Mouse (Mus musculus): Measurements from ENCODE around the gene Hddc2. TPM values are rescaled to one million over a fixed set of nuclear protein-coding genes. Genes with fewer than 3 reads are reported as not detected.

The Hddc2 gene
- polyA plus RNA-seq (2014; fragmentation: Nextera tagmentation; extraction: Ambion mirVana): 61.7 and 70.4 TPM in 2 replicates

DNA sequence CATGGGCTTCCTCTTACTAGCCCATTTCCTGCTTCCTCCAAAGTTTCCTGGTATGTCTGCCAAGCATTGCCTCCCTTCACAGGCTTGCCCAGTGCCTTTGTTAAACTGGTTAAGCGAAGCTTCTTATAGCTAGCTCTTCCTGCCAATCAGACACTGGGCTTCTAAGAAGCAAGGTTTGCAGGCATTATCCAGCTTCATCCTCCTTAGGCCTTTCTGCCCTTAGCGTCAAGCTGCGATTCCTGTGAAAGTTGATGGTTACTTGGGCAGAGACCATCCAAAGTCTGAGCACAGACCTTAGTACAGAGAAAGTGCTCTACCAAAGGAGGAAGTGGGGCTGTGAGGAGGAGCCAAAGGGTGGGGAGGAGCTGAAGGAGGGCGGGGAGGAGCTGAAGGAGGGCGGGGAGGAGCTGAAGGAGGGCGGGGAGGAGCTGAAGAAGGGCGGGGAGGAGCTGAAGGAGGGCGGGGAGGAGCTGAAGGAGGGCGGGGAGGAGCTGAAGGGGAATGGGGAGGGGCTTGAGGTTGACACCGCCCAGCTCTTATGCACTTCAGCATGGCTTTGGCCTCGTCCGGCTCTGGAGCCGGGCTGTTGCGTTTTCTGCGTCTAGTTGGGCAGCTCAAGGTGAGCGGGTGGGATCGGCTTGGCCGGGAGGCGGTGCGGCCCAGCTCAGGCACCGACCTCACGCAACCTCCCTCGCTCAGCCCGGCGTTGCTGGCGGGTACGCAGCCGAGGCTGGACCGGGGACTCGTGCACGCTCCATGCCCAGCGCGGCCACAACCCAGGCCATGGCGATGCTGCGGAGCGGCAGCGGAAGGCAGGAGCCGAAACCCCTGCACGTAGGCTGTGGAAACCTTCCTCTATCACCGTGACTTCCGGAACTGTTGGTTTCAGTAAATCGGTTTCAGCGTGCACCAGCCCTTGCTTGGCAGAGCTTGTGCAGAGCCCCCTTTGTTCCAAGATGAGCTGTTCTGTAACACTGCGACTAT, at the start of gene Hddc2:
Gene Hddc2, plus strand, starts transcription at position 519 of the 984 bp plus-strand sequence.
- DNase-seq (ENCODE audit: low spot score) (peak; percentile 86), ATAC-seq (ENCODE audit: low FRiP score) (peak; percentile 96)
- Histone ChIP-seq H3K4me1 (replicated peaks; ENCODE audit: control insufficient read depth, insufficient read depth, low read length) (0 out of 2 replicates have a peak, but pooled peaks cover 3% of the 10 kb centered on the region), H3K4me3 (ENCODE audit: low read depth, low read length) (peak within 1 kb of the TSS; percentile 65), H3K27me3 (ENCODE audit: control insufficient read depth, insufficient read depth, low read length) (no peaks in the 10 kb centered on the region), H3K4me2 (replicated peaks; ENCODE audit: low read depth, low read length) (peak within 1 kb of the TSS; percentile 65), H3K9me3 (ENCODE audit: control insufficient read depth, low read length) (no peaks in the 10 kb centered on the region), H3K36me3 (ENCODE audit: control insufficient read depth, insufficient read depth, low read length) (no peaks in the 10 kb centered on the region), H3K27ac (ENCODE audit: low read depth, low read length) (peak within 1 kb of the TSS; percentile 72), H3K9ac (ENCODE audit: low read depth, low read length) (peak within 1 kb of the TSS; percentile 76)
- WGBS: 4% methylated on average over 41 of the region's 44 CpGs

DNA sequence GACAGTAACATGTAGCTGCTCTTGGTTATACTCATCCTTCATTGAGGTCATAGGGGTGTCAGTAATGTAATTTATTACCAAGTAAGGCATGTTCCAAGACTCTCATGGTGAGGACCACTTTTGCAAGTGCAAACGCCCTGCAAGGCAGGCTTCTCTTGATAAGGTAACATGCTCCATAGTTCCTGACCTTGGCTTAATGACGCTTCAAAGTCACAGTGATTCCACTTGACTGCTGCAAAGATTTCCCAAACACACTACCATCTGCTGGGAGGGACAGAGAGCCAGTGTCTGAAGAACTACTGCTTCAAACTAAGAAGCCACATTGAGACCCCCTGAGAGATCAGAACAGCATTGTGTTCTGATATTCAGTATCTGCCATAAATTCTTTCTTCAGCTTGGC, 40.4 kb upstream of the Hddc2 start:
- no peaks in the 10 kb centered on the region for H3K36me3 ChIP-seq (ENCODE audit: control insufficient read depth, insufficient read depth, low read length)
- no peaks in the 10 kb centered on the region for H3K27me3 ChIP-seq (ENCODE audit: control insufficient read depth, insufficient read depth, low read length)
- no peaks in the 10 kb centered on the region for H3K4me1 ChIP-seq (replicated peaks; ENCODE audit: control insufficient read depth, insufficient read depth, low read length)
- no peak overlapping the region for H3K9ac ChIP-seq (ENCODE audit: low read depth, low read length)
- no peak overlapping the region for H3K4me3 ChIP-seq (ENCODE audit: low read depth, low read length)
- H3K4me2 ChIP-seq (replicated peaks; ENCODE audit: low read depth, low read length): no peak overlapping the region
- H3K9me3 ChIP-seq (ENCODE audit: control insufficient read depth, low read length): no peaks in the 10 kb centered on the region
- WGBS: 76% methylated on average over 2 of the region's 2 CpGs
- ATAC-seq (ENCODE audit: low FRiP score) (no peak), DNase-seq (ENCODE audit: low spot score) (no peak)
- H3K27ac ChIP-seq (ENCODE audit: low read depth, low read length): no peak overlapping the region

DNA sequence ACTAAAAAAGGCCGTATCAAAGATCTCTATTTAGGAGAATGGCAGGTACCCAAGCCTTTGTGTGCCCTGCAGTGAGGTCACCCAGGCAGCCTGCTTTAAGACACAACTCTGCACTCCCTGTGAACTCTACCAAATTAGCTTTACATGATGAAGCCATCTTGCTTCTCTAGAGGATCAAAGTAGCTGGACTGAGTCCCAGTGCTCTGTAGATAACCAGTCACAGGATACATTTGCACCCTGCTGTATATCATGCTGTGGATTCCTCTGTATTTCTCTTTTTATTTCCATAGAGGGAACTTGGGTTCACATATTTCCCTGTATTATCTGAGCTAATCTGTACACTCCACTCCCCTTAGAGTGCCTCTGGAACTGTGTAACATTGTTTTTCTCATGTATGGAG, 40.0 kb upstream of the Hddc2 start:
- no peak overlapping the region for H3K4me3 ChIP-seq (ENCODE audit: low read depth, low read length)
- ATAC-seq (ENCODE audit: low FRiP score) (no peak), DNase-seq (ENCODE audit: low spot score) (no peak)
- H3K9me3 ChIP-seq (ENCODE audit: control insufficient read depth, low read length): no peaks in the 10 kb centered on the region
- no peaks in the 10 kb centered on the region for H3K36me3 ChIP-seq (ENCODE audit: control insufficient read depth, insufficient read depth, low read length)
- no peak overlapping the region for H3K27ac ChIP-seq (ENCODE audit: low read depth, low read length)
- H3K4me1 ChIP-seq (replicated peaks; ENCODE audit: control insufficient read depth, insufficient read depth, low read length): no peaks in the 10 kb centered on the region
- H3K4me2 ChIP-seq (replicated peaks; ENCODE audit: low read depth, low read length): no peak overlapping the region
- H3K9ac ChIP-seq (ENCODE audit: low read depth, low read length): no peak overlapping the region
- 71% methylated on average over 1 of the region's 1 CpGs for WGBS
- H3K27me3 ChIP-seq (ENCODE audit: control insufficient read depth, insufficient read depth, low read length): no peaks in the 10 kb centered on the region

- H3K9me3 ChIP-seq (ENCODE audit: control insufficient read depth, low read length): no peaks in the 10 kb centered on the region
- no peaks in the 10 kb centered on the region for H3K4me1 ChIP-seq (replicated peaks; ENCODE audit: control insufficient read depth, insufficient read depth, low read length)
- H3K36me3 ChIP-seq (ENCODE audit: control insufficient read depth, insufficient read depth, low read length): no peaks in the 10 kb centered on the region
- no peak overlapping the region for H3K27ac ChIP-seq (ENCODE audit: low read depth, low read length)
- H3K27me3 ChIP-seq (ENCODE audit: control insufficient read depth, insufficient read depth, low read length): no peaks in the 10 kb centered on the region
- H3K4me3 ChIP-seq (ENCODE audit: low read depth, low read length): no peak overlapping the region
- ATAC-seq (ENCODE audit: low FRiP score): no peak
- no peak overlapping the region for H3K9ac ChIP-seq (ENCODE audit: low read depth, low read length)
- no peak for DNase-seq (ENCODE audit: low spot score)
- H3K4me2 ChIP-seq (replicated peaks; ENCODE audit: low read depth, low read length): no peak overlapping the region
These were observed 25.4 kb upstream of the Hddc2 start for GRCm38 (mm10) chr10:31287787-31288186.

GRCm38 (mm10) chr10:31288697-31289390, 24.3 kb upstream of the Hddc2 start:
- H3K4me2 ChIP-seq (replicated peaks; ENCODE audit: low read depth, low read length): no peak overlapping the region
- no peaks in the 10 kb centered on the region for H3K27me3 ChIP-seq (ENCODE audit: control insufficient read depth, insufficient read depth, low read length)
- DNase-seq (ENCODE audit: low spot score) (no peak), ATAC-seq (ENCODE audit: low FRiP score) (no peak)
- H3K9ac ChIP-seq (ENCODE audit: low read depth, low read length): no peak overlapping the region
- no peaks in the 10 kb centered on the region for H3K9me3 ChIP-seq (ENCODE audit: control insufficient read depth, low read length)
- no peaks in the 10 kb centered on the region for H3K4me1 ChIP-seq (replicated peaks; ENCODE audit: control insufficient read depth, insufficient read depth, low read length)
- H3K36me3 ChIP-seq (ENCODE audit: control insufficient read depth, insufficient read depth, low read length): no peaks in the 10 kb centered on the region
- H3K27ac ChIP-seq (ENCODE audit: low read depth, low read length): no peak overlapping the region
- no peak overlapping the region for H3K4me3 ChIP-seq (ENCODE audit: low read depth, low read length)
- WGBS: 87% methylated on average over 4 of the region's 4 CpGs

- no peak overlapping the region for H3K4me2 ChIP-seq (replicated peaks; ENCODE audit: low read depth, low read length)
- H3K27me3 ChIP-seq (ENCODE audit: control insufficient read depth, insufficient read depth, low read length): no peaks in the 10 kb centered on the region
- H3K9me3 ChIP-seq (ENCODE audit: control insufficient read depth, low read length): no peaks in the 10 kb centered on the region
- ATAC-seq (ENCODE audit: low FRiP score) (no peak), DNase-seq (ENCODE audit: low spot score) (no peak)
- 53% methylated on average over 5 of the region's 5 CpGs for WGBS
- H3K4me3 ChIP-seq (ENCODE audit: low read depth, low read length): no peak overlapping the region
- H3K4me1 ChIP-seq (replicated peaks; ENCODE audit: control insufficient read depth, insufficient read depth, low read length): no peaks in the 10 kb centered on the region
- no peak overlapping the region for H3K27ac ChIP-seq (ENCODE audit: low read depth, low read length)
- no peak overlapping the region for H3K9ac ChIP-seq (ENCODE audit: low read depth, low read length)
- H3K36me3 ChIP-seq (ENCODE audit: control insufficient read depth, insufficient read depth, low read length): no peaks in the 10 kb centered on the region
These were observed 17.5 kb upstream of the Hddc2 start for GRCm38 (mm10) chr10:31295705-31296104.

- ATAC-seq (ENCODE audit: low FRiP score): no peak
- Histone ChIP-seq H3K27me3 (ENCODE audit: control insufficient read depth, insufficient read depth, low read length) (no peaks in the 10 kb centered on the region), H3K27ac (ENCODE audit: low read depth, low read length) (no peak overlapping the region), H3K36me3 (ENCODE audit: control insufficient read depth, insufficient read depth, low read length) (no peaks in the 10 kb centered on the region), H3K4me3 (ENCODE audit: low read depth, low read length) (no peak overlapping the region), H3K9ac (ENCODE audit: low read depth, low read length) (no peak overlapping the region), H3K4me1 (replicated peaks; ENCODE audit: control insufficient read depth, insufficient read depth, low read length) (no peaks in the 10 kb centered on the region), H3K4me2 (replicated peaks; ENCODE audit: low read depth, low read length) (no peak overlapping the region), H3K9me3 (ENCODE audit: control insufficient read depth, low read length) (no peaks in the 10 kb centered on the region)
- no peak for DNase-seq (ENCODE audit: low spot score)
- WGBS: 45% methylated on average over 1 of the region's 1 CpGs
These were observed 16.7 kb upstream of the Hddc2 start for GRCm38 (mm10) chr10:31296458-31296857.

GRCm38 (mm10) chr10:31297106-31297505, 16.1 kb upstream of the Hddc2 start:
- Histone ChIP-seq H3K4me3 (ENCODE audit: low read depth, low read length) (no peak overlapping the region), H3K9me3 (ENCODE audit: control insufficient read depth, low read length) (no peaks in the 10 kb centered on the region), H3K4me1 (replicated peaks; ENCODE audit: control insufficient read depth, insufficient read depth, low read length) (no peaks in the 10 kb centered on the region), H3K27me3 (ENCODE audit: control insufficient read depth, insufficient read depth, low read length) (no peaks in the 10 kb centered on the region), H3K27ac (ENCODE audit: low read depth, low read length) (no peak overlapping the region), H3K9ac (ENCODE audit: low read depth, low read length) (no peak overlapping the region), H3K4me2 (replicated peaks; ENCODE audit: low read depth, low read length) (no peak overlapping the region), H3K36me3 (ENCODE audit: control insufficient read depth, insufficient read depth, low read length) (no peaks in the 10 kb centered on the region)
- DNase-seq (ENCODE audit: low spot score) (no peak), ATAC-seq (ENCODE audit: low FRiP score) (no peak)
- whole genome bisulfite sequencing: 83% methylated on average over 4 of the region's 4 CpGs

Data from hindbrain, embryonic 11.5 days (tissue).